Mouse (Mus musculus) hindbrain, embryonic 11.5 days (tissue): ENCODE measurements around the gene Bach2. TPM values are rescaled to one million over a fixed set of nuclear protein-coding genes. Genes with fewer than 3 reads are reported as not detected.

Experiments used
- ATAC-seq: fragments of 200-750 bp; cut with Nextera tagmentation; 2 replicates; pipeline ENCODE4 v1.8.0; 2017; ENCODE audit warnings: mild to moderate bottlenecking, moderate TSS enrichment, moderate library complexity; ENCODE audit not compliant: low FRiP score
- DNase-seq: peaks from one replicate; pipeline ENCODE4 v3.0.0-alpha.2; 2015; ENCODE audit warnings: low spot score
- H3K27ac ChIP-seq: fragments of 300-500 bp; sonication (generic); 2 replicates; pipeline ENCODE4 v1.5.1; 2014; ENCODE audit warnings: mild to moderate bottlenecking, low read depth, low read length
- H3K27me3 ChIP-seq: fragments of 300-500 bp; sonication (generic); 2 replicates; pipeline ENCODE4 v1.6.1; 2014; ENCODE audit warnings: mild to moderate bottlenecking, low read length, moderate library complexity, mixed read lengths; ENCODE audit not compliant: control insufficient read depth, insufficient read depth
- H3K36me3 ChIP-seq: fragments of 300-500 bp; sonication (generic); 2 replicates; pipeline ENCODE4 v1.6.1; 2014; ENCODE audit warnings: mild to moderate bottlenecking, low read length, moderate library complexity, mixed read lengths; ENCODE audit not compliant: control insufficient read depth, insufficient read depth
- H3K4me1 ChIP-seq: fragments of 300-500 bp; sonication (generic); replicated peaks from 2 replicates; pipeline ENCODE4 v1.6.1; 2014; ENCODE audit warnings: low read length, mixed read lengths; ENCODE audit not compliant: control insufficient read depth, insufficient read depth
- H3K4me2 ChIP-seq: fragments of 300-500 bp; sonication (generic); replicated peaks from 2 replicates; pipeline ENCODE4 v1.6.1; 2014; ENCODE audit warnings: mild to moderate bottlenecking, low read depth, low read length
- H3K4me3 ChIP-seq: fragments of 300-500 bp; sonication (generic); 2 replicates; pipeline ENCODE4 v1.5.1; 2014; ENCODE audit warnings: low read depth, low read length
- H3K9ac ChIP-seq: fragments of 300-500 bp; sonication (generic); 2 replicates; pipeline ENCODE4 v1.6.1; 2014; ENCODE audit warnings: low read depth, low read length
- H3K9me3 ChIP-seq: fragments of 300-500 bp; sonication (generic); 2 replicates; pipeline ENCODE4 v1.6.1; 2016; ENCODE audit warnings: low read length; ENCODE audit not compliant: control insufficient read depth
- WGBS: fragments of 180-500 bp; shearing (Covaris S2); extraction: QIAGEN DNeasy Blood & Tissue Kit; methylation state at CpG from one replicate; pipeline ENCODE4 v1.1.7; 2014; 5-methylcytosine and 5-hydroxymethylcytosine counted together
- polyA plus RNA-seq: library from polyadenylated mRNA; unstranded; fragments of >200 nt; fragmentation: Nextera tagmentation; extraction: Ambion mirVana; gene quantifications from 2 replicates; pipeline ENCODE4 v1.2.1, GENCODE M21; 2014

Gene Bach2
- polyA plus RNA-seq, 1 experiment from 2014 or later = 23.9 TPM

DNA sequence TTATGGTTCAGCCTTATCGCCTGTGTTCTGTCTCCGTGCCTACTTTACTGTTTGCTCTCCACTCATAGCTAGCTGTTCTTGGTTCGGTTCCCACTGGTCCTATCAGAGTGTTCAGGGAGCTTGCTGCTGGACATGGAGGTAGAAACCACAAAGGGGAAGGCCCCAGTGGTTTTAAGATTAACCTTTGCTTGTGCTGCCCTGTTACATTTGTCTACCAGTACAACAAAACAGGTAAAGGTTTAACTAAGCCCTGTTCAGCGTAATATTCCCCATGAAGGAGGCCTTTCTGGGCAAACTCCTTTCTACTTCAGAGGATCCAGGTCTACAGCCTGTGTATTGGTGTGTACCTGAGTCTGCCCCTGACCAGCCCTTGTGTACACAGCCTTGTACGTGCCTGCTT, 164.9 kb downstream of the Bach2 start:
- H3K9me3 ChIP-seq = no peaks in the 10 kb centered on the region
- H3K27me3 ChIP-seq = no peaks in the 10 kb centered on the region
- H3K9ac ChIP-seq = no peak overlapping the region
- no peak overlapping the region for H3K4me3 ChIP-seq
- no peaks in the 10 kb centered on the region for H3K36me3 ChIP-seq
- no peak for ATAC-seq
- no peaks in the 10 kb centered on the region for H3K4me1 ChIP-seq
- no peak overlapping the region for H3K27ac ChIP-seq
- no peak for DNase-seq
- 96% methylated on average over 5 of the region's 5 CpGs for whole genome bisulfite sequencing
- H3K4me2 ChIP-seq = no peak overlapping the region

DNA sequence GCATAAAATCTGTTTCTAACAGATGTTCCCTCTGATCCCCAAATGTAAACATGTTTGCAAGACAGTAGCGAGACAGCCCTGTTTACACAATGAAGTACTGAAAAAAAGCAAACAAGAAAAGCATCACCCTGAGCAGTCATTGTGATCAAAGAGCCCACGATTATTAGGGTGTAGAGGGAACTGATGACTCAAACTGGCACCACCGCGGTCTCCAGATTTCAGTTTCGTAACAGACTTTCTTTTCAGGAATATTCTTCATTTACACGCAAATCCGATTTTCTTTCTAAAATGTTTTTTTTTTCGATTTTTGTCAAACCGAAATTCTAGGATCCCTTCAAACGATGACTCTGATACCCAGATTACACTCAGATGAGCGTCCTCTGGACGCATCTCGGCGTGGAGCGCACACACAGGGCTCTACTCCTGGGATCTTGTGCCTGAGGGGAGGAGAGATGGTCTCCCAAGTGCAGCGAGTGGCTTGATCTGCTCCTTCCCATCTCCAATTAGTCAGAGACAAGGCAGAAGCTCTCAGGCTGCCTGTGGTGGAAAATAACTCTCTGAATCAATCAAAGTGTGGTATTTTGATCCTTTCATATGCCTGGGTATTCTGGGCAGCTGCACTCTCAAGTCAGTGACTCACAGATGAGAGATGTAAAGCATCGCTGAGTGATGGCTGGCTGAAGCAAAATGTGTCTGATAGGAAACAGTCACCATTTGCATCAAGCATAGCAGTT, 166.7 kb downstream of the Bach2 start:
- no peak overlapping the region for H3K4me3 ChIP-seq
- no peaks in the 10 kb centered on the region for H3K36me3 ChIP-seq
- H3K27me3 ChIP-seq = no peaks in the 10 kb centered on the region
- no peak overlapping the region for H3K9ac ChIP-seq
- DNase-seq (no peak), ATAC-seq (no peak)
- no peak overlapping the region for H3K27ac ChIP-seq
- H3K4me2 ChIP-seq = no peak overlapping the region
- H3K4me1 ChIP-seq = no peaks in the 10 kb centered on the region
- H3K9me3 ChIP-seq = no peaks in the 10 kb centered on the region
- 86% methylated on average over 17 of the region's 17 CpGs for WGBS

DNA sequence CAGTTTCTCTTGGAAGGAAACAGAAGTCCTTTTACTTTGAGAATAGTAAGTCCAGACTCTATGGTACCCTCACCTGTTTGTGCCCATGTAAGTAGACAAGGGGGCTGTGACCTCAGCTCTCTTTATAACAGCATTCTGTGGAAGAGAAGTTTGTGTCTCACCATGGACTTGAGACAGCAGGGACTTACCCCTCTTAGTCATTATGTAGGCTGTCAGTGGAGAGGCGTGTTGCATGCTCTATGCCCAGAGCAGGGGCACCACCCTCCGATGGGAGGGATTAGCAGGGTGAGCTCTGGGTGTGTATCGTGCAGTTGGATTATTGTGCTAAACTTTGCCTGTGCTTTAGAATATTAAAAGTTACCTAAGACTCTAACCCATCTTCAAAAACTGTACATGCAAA, 167.4 kb downstream of the Bach2 start:
- Histone ChIP-seq H3K9me3 (no peaks in the 10 kb centered on the region), H3K27me3 (no peaks in the 10 kb centered on the region), H3K9ac (no peak overlapping the region), H3K27ac (no peak overlapping the region), H3K4me3 (no peak overlapping the region), H3K4me2 (no peak overlapping the region), H3K4me1 (no peaks in the 10 kb centered on the region), H3K36me3 (no peaks in the 10 kb centered on the region)
- ATAC-seq (no peak), DNase-seq (no peak)
- WGBS = 87% methylated on average over 3 of the region's 3 CpGs

DNA sequence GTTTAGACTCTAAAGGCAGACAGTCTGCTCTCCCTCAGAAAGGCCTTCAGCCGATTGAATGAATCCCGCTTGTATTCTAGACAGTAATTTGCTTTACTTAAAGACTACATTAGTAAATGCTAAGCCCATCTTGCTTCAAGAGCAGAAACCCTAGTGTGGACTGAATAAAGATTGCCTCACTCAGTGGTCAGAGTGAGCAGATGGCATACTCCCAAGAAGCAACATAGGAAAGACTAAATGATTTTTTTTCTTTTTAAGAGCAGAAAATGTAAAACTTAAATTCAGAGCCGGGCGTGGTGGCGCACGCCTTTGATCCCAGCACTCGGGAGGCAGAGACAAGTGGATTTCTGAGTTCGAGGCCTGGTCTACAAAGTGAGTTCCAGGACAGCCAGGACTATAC, 169.9 kb downstream of the Bach2 start:
- no peaks in the 10 kb centered on the region for H3K36me3 ChIP-seq
- ATAC-seq = no peak
- no peaks in the 10 kb centered on the region for H3K9me3 ChIP-seq
- no peak overlapping the region for H3K9ac ChIP-seq
- no peaks in the 10 kb centered on the region for H3K27me3 ChIP-seq
- no peak overlapping the region for H3K4me2 ChIP-seq
- no peak overlapping the region for H3K4me3 ChIP-seq
- DNase-seq = no peak
- no peaks in the 10 kb centered on the region for H3K4me1 ChIP-seq
- H3K27ac ChIP-seq = no peak overlapping the region
- WGBS = 94% methylated on average over 8 of the region's 8 CpGs

DNA sequence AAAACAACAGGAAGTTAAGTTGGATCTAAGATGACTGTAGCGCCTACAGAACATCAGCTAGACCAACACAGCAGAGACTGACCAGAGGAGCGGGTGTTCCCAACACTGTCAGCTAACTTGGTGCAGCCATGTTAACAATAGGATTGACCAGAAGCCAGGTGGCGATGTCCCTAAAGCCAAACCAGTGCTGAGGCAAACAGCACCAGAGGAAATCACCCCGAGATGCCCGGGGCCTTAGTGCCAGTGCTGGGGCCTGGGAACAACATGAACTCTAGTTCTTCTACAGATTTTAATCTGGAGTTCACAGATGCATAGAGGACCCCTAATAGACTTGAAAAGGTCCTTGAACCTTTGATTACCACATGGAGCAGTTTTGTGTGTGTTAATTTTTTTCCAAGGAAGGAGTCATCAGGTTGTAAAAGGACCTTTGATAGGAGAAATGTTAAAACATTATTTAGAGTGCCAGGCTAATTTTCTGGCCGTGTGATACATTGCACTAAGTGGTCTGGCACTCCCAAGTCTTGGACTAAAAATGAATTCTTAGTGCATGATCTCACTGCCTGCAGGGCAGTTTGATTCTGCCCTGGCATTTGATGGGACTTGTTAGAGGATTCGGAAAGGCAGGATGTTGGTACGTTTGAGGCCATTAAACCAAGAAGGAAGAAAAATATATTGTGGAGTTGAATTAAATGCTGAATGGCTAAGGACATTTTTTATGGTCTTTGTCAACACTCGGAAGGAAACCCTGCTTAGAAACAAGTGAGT, 170.7 kb downstream of the Bach2 start:
- Histone ChIP-seq H3K4me2 (no peak overlapping the region), H3K27me3 (no peaks in the 10 kb centered on the region), H3K9ac (no peak overlapping the region), H3K4me1 (no peaks in the 10 kb centered on the region), H3K4me3 (no peak overlapping the region), H3K9me3 (no peaks in the 10 kb centered on the region), H3K27ac (no peak overlapping the region), H3K36me3 (no peaks in the 10 kb centered on the region)
- DNase-seq (no peak), ATAC-seq (no peak)
- WGBS = 90% methylated on average over 9 of the region's 9 CpGs

DNA sequence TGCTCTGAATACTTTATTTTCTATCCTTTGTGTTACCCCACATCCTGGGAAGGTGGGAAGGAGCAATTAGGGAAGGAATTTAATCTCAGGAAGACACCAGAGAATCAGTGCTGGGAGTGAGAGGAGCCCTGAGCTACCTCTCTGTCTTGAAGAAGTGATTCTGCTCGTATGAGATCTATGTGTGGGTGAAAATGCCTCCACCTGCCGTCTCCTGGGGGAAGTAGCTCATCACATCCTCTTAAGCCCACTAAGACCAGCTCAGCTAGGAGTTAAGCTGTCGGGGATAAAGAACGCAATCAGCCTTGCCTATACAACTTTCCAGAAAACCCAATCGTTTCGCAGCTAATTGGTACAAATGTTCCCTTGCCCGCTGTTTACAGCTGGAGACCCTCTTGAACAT, 174.5 kb downstream of the Bach2 start:
- H3K27ac ChIP-seq = no peak overlapping the region
- H3K4me3 ChIP-seq = no peak overlapping the region
- no peaks in the 10 kb centered on the region for H3K36me3 ChIP-seq
- H3K4me2 ChIP-seq = no peak overlapping the region
- ATAC-seq (no peak), DNase-seq (no peak)
- H3K27me3 ChIP-seq = no peaks in the 10 kb centered on the region
- no peaks in the 10 kb centered on the region for H3K4me1 ChIP-seq
- no peak overlapping the region for H3K9ac ChIP-seq
- WGBS = 78% methylated on average over 7 of the region's 7 CpGs
- no peaks in the 10 kb centered on the region for H3K9me3 ChIP-seq

DNA sequence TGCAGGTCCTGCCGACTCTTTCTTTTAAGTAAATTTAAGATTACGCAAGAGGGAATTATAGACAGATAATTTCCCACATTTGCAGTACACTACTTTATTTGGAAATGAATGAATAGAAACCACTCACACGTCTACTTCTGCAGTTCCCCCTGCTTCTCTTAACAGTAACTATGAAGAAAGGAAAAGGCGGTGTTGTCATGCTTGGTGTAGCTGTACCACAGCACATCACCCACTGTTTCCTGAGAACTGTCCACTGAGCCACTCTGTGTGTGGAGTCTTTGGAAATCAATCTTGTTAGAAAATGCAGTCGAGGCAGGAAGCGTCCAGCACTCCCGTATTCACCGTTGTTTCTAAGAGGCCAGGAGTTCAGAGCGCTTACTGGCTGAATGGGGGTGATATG, 174.9 kb downstream of the Bach2 start:
- Histone ChIP-seq H3K9ac (no peak overlapping the region), H3K27ac (no peak overlapping the region)

DNA sequence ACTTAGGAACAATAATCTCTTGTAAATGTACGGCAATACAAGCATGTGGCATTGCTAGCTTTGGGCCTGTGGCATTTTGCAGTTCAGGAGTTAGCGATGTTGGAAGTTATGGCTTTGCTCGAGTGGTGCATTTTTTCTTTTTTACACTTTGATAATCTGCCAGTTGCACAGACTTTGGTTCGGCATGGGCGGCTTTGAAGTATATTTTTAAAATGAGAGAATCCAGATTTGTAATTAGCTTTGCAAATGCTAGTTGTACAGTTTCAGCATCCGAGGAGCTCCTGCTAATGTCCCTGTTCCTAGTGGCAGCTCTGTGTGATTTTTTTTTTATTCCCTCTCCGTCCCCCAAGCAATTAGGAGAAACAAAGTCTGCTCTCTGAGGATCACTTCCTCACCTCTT, 176.4 kb downstream of the Bach2 start:
- Histone ChIP-seq H3K9ac (no peak overlapping the region), H3K27me3 (no peaks in the 10 kb centered on the region), H3K4me2 (no peak overlapping the region), H3K27ac (no peak overlapping the region), H3K9me3 (no peaks in the 10 kb centered on the region), H3K4me1 (no peaks in the 10 kb centered on the region), H3K4me3 (no peak overlapping the region), H3K36me3 (no peaks in the 10 kb centered on the region)
- 90% methylated on average over 7 of the region's 7 CpGs for WGBS
- ATAC-seq = no peak
- DNase-seq = no peak

More for the DNA sequence above, 174.9 kb downstream of the Bach2 start:
- Histone ChIP-seq H3K4me3 (no peak overlapping the region), H3K27me3 (no peaks in the 10 kb centered on the region), H3K9me3 (no peaks in the 10 kb centered on the region), H3K4me1 (no peaks in the 10 kb centered on the region), H3K36me3 (no peaks in the 10 kb centered on the region), H3K4me2 (no peak overlapping the region)
- WGBS = 85% methylated on average over 9 of the region's 9 CpGs
- DNase-seq (no peak), ATAC-seq (no peak)

DNA sequence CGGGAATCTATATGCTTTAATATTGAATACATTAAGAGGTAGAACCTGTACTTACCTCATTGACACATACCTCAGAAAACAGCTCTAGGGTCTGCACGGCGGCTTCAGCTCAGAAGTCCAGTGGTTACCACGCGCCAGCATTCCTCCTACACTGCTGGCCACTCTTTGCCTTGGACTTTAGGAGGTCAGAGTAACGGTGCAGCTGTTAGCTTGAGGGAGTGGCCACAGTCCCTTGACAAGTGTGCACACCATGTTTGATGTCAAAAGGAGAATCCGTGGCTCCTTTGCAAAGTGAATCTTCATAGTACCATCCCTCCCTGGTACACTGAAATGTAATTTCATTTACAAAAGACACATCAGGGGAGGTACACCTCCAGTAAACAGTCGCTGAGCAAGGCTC, 179.3 kb downstream of the Bach2 start:
- Histone ChIP-seq H3K27ac (no peak overlapping the region), H3K27me3 (no peaks in the 10 kb centered on the region), H3K4me3 (no peak overlapping the region), H3K4me2 (no peak overlapping the region), H3K9ac (no peak overlapping the region), H3K4me1 (no peaks in the 10 kb centered on the region), H3K9me3 (no peaks in the 10 kb centered on the region), H3K36me3 (no peaks in the 10 kb centered on the region)
- DNase-seq (no peak), ATAC-seq (no peak)
- WGBS = 93% methylated on average over 8 of the region's 8 CpGs
